Mouse (Mus musculus) adrenal gland, adult 8-10 months (tissue): Measurements from ENCODE around the gene Dcaf5. TPM values are rescaled to one million over a fixed set of nuclear protein-coding genes. Genes with fewer than 3 reads are reported as not detected.

Source experiments
- DNase-seq: peaks from one replicate; pipeline ENCODE4 v3.0.0; 2022
- total RNA-seq, 4 experiments: library from RNA; stranded (reverse); gene quantifications; 2 replicates each; pipeline ENCODE4 v1.2.4; 2022

The Dcaf5 gene
- total RNA-seq, 4 experiments from 2014 or later = 37.0 to 46.5 (median 41.6) TPM

DNA sequence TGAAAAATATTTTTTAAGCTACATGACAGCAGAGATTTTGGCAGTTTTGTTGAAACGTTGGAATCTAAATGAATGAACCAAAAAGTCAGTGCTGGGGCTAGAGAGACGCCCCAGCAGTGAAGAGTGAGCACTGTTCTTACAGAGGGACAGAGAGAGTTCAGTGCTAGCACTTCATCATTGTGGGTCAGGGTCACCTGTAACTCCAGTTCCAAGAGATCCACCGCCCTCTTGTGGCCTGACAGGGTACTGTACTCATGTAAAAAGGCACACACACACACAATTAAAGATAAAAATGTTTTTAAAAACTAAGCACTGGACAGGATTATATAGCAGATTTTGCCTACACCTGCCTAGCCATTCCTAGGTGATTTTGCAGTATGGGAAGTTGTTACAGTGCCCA, 29.8 kb downstream of the Dcaf5 start:
- peak; percentile 34 for DNase-seq

DNA sequence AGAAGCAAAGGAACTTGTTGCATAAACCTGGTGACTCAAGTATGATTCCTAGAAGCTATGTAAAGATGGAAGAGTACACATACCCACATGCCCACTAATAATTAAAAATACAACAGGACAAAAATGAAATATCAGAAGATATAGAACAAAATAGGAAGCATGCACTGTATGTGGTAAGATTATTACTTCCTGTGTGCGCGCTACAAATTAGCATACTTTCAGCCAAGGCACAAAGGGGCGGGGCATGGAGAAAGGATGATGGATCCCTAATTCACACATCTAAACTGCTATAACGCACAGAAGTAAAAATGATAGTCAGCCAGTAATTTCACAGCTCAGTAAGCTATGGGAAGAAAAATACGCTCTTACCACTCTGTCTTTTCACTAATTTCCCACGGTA, 32.3 kb downstream of the Dcaf5 start:
- DNase-seq = no peak

DNA sequence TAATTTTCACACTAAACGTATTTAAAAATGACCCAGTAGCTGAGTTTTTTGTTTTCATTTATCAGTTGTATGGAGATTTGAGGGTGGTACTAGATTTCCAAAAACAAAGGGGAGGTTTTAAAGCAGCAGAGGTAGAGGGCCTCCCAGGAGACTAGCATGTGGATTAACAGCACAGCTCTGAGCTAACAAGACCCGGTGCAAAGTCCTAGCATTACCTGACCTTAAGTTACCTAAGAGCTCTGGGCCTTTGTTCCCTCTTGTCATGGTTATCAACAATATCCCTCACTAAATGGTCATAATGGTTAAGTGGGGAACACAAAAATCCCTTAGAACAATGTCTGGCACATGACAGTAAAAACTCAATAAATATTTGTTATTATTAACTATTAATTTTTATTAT, 37.3 kb downstream of the Dcaf5 start:
- DNase-seq = no peak

DNA sequence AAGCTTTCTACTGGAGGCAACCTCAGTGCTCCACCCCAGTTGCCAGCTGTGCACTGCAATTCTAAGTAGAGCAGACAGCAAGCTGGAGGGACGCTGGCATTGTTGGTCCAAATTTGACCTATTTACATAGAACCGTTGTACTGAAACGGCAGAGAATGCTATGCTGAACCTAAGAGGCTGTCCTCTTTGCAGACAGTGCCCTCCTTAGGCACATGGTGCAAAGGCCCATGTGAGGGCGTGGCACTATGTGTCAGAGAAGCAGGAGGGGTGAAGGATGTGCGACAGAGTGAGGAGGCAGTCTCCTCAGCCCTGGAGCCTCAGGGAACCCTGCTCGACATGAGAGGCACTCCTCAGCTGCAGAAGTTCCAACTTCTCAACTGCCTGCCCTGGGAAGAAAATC, 40.0 kb downstream of the Dcaf5 start:
- DNase-seq = no peak

DNA sequence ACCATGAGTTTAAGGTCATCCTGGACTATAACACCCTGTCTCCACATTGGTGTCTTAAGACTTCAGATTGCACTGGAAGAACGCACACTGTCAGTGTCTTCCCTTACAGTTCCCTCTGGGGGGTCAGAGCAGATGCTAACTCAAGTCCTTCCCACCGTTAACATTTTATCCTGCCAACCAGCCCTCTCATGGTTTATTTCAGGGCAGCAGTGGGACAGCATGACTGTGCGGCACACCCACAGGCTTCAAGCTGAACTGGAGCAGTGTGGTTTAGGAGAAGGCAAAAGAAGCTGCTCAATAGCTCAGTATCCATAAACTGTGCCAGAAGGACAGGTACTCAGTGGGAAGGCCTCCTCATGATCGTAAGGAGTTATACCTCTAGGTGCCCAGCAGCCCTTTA, 41.1 kb downstream of the Dcaf5 start:
- DNase-seq = no peak

DNA sequence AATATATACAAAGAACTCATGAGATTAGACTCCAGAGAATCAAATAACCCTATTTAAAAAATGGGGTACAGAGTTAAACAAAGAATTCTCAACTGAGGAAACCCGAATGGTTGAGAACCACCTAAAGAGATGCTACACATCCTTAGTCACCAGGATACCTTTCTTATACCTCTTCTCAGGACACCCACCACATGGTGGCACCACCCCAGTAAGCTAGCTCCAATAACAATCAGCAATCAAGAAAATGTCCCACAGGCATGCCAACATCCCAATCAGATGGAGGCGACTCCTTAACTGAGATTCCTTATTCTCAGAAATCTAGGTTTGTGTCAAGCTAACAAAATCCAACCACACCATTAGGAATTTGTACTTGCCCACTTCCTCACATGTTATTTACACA, 42.4 kb downstream of the Dcaf5 start:
- no peak for DNase-seq

DNA sequence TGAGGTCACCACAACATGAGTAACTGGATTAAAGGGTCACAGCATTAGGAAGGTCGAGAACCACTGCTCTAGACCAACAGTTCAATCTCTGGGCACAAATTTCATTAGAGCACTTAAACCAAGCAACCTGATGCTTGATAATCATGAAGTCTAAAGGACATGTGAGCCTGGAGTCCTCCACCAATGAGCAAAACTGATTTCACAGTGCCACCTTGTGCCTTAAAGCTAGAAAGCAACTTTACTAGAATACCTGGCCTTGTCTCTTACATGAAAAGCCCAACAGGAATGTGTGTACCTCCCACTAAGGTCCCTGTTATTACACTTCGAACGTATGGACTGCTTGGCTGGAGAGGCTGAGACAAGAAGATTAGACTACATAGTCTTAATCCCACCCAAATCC, 47.0 kb downstream of the Dcaf5 start:
- DNase-seq = no peak

DNA sequence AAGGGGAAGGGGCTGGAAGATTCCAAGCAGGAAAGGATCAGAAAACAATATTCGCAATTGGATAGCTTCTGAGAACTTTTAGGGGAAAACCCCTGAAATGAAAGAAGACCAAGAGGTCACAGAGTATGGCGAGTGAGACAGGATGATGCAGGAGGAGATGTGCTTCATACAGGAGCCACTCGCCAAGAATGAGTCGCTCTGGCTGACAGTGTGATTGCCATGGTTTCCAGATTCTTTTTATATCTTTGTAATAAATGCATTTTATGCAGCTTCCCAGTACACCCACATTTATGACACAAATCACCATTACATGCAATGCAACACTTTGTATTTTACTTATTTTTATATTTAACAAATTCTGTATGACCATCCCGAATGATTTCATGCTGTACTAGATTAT, 49.1 kb downstream of the Dcaf5 start:
- DNase-seq = no peak

DNA sequence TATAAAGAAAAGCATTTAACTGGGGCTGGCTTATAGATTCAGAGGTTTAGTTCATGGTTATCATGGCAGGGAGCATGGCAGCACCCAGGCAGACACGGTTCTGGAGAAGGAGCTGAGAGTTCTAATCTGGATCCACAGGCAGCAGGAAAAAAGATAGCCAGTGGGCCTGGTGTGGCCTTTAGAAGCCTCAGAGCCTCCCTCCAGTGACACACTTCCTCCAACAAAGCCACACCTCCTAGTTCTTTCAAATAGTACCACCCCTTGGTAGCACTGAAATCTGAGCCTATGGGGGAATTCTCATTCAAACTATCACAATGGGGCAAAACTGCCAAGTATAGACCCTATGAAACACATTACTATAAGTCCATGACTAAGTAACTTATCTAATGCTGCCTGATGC, 51.0 kb downstream of the Dcaf5 start:
- no peak for DNase-seq

DNA sequence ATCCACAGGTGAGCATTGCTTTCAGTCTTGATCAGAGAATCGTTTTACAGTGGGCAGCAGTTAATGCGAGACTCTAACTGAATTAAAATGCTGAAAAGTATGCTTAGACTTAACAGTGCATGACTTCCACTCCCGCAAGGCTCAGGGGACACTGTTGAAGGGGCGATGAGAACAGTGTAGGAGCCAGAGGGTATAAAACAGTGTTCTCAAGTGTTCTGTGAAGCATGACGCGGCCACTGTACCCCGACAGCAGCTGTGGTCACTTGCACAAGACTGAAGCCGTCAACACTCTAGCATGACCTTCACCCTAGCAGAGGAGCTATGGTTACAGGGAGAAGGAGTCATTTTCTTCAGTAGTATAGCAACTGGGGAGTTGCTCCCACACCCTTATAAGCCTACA, 52.9 kb downstream of the Dcaf5 start:
- DNase-seq = peak; percentile 26

DNA sequence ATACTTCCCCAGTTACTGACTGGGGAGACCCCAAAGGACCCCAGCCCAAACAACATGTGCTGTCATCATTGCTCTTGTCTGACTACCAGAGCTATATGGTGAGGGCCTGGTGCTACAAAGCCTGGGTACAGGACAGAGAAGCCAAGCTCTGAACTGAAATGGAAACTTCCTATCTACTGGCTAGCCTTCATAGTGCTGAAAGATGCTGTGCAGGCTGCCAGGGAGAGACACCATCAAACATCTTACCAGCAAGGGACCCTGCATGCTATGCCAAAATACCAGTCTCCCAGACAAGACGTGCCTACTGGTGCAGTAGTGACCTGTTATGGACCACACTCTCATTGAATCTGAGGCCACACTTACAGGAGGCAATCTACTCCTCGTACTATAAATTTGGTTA, 53.6 kb downstream of the Dcaf5 start:
- DNase-seq = no peak

DNA sequence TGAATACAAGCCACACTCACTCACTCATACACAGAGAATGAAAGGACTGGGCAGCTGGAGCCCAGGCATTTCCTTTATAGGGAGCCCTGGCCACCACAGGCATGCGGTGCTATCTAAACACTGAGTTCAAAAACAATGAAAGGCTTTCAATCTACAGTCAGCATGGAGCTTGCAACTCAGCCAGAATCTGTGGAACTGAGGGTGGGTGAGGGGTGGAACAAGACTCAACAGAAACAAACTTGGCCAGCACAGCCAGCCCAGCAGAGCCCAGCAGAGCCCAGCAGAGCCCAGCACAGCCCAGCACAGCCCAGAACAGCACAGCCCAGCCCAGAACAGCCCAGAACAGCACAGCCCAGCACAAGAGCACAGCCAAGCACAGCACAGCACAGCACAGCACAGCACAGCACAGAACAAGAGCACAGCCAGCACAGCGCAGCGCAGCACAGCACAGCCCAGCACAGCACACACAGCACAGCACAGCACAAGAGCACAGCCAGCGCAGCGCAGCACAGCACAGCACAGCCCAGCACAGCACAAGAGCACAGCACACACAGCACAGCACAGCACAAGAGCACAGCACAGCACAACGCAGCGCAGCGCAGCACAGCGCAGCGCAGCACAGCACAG, 56.5 kb downstream of the Dcaf5 start:
- no peak for DNase-seq

DNA sequence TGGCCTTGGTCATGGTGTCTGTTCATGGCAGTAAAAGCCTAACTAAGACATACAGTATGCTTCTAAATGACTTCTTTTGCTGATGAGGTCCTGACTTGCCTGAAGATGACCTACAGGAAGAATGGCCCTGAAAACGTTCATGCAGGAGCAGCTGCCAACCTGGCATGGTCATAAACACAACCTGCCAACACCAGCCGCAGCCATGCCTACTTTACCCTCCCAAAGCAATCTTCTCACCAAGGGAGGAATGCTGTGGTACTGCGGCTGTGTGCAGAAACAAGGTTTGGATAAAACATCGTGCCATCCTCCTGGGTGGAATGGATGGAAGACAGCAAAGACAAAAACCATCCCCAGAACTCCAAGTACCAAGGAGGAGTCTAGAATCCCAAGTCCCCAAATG, 57.0 kb downstream of the Dcaf5 start:
- DNase-seq = no peak

DNA sequence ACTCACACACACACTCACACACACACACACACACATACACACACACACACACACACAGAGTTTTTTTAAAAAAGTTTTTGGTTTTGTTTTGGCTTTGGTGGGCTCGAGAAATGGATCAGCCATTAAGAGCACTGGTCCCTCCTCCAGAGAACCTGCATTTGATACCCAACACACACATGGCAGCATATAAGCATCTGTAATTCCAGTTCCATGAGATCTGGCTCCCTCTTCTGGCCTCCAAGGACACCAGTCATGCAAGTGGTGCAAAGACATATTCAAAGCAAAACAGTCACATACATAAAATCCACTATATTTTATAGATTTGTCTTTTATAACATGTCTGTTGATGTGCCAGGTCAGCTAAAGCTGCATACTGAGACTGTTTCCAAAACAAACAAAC, 58.8 kb downstream of the Dcaf5 start:
- DNase-seq = no peak

DNA sequence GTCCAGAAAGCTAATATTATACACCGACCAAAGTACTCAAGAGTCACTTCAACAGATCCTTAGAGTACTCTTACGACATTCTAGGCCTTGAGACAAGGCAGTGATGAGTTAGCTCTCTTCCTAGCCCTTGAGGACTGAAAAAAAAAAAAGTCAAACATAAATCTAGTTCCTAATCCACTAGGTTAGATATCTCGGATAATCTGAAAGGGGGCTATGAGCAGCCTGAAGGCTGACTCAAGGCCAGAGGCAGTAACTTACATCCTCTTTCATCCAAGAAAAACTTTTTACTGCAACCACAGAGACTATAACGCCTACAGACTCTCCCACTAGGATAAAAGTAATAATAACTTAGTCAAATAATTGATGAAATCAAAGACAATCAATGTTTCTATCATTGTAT, 60.7 kb downstream of the Dcaf5 start:
- no peak for DNase-seq

DNA sequence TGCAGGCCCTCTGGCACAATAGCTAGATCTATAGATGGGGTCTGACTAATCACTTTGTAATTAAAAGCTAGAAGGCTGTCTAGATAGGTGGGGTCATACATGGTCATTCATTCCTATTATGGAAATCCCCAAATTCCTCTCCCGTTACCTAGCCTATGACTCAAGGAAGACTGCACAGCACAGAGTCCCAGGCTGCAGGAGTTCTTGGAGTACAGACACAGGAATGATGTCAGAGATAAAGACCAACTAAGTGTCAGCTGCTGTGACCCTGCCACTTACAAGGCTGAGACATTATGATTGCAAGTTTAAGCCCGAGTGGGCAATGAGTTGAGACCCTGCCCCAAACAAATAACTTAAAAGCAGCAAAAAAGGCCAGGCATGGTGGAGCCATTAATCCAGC, 61.7 kb downstream of the Dcaf5 start:
- DNase-seq = no peak

DNA sequence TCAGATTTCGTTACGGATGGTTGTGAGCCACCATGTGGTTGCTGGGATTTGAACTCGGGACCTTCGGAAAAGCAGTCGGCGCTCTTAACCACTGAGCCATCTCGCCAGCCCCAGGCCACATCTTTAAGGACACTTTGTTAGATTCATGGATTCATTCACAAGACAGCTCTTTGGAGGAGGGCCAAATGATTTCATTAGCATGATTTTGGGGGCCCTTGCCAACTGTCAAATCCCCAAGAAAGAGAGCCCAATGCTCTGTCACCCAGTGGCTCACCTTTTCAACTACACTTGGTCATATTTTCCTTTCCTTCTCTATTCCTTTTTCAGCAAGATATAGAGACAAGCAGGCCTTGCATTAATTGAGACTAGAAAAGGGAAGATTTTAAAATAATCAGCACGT, 63.5 kb downstream of the Dcaf5 start:
- no peak for DNase-seq

DNA sequence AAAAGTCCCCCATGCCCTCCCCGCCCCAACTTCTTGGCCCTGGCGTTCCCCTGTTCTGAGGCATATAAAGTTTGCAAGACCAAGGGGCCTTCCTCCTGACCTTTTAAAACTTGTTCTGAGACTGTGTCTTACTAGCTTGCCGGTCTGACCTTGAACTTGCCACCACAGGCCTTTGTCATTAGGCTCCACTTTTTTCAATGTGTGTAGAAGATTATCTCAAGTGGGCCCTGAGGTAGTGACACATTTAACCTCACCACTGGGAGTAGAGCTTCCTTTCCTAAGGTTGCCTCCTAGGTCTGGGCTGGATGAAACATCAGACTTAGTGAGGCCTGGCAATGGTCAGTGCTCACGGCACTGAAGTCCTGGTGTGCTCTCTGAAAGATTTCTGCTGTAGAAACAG, 69.2 kb downstream of the Dcaf5 start:
- no peak for DNase-seq

DNA sequence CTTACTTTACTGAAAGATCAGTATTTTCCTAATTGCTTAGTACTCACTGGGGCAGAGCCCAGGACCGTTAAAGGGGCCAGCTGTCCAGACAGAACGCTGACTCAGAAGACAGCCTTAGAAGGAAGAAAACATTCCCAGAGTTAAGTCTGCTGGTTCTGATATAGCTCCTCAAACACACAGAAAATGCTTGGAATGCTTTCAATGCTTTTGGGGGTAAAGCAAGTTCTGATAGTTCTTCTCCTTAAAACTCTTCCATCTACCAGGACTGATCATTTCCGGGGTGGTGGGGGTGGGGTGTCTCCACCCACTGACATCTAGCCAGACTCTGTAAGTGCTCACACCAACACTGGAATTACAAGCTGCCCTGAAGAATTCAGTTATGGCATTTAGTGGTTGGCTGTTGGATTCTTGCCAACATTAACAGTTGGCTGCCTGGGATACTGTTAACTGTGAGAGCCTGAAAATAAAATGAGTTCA, 70.4 kb downstream of the Dcaf5 start:
- DNase-seq = no peak

DNA sequence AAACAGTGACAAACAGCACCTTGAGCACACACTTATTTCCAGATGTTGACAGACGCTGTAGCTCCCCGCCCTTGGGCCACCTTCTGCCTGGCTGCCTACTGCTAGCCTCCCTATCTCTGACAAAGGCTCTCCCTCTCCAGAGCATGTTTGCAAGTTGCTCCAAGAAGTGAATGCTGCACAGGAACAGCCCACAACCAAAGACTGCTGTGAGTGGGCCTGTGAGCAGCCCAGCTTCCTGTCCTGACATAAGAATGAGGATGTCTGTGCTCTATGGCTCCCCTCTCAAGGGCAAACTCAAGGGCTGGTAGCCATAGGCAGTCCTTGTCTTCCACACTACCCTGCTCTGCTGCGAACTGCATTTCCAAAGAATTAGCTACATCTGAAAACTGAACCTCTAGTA, 71.1 kb downstream of the Dcaf5 start:
- DNase-seq = no peak

DNA sequence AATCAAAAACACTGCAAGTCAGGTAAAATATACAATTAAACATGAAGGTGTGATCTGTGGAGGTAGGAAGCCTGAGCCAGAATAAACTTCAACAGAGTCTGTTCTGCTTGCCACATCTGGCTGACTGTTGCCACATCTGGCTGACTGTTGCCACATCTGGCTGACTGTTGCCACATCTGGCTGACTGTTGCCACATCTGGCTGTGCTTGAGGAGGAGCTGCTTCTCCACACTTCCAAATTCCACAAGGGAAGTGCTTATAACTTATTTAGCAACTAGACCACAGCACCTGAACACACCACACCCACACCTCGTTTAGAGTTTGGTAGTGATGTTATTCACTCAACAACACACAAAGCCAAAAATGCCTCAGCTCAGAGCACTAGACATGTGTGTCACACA, 74.7 kb downstream of the Dcaf5 start:
- DNase-seq = no peak

DNA sequence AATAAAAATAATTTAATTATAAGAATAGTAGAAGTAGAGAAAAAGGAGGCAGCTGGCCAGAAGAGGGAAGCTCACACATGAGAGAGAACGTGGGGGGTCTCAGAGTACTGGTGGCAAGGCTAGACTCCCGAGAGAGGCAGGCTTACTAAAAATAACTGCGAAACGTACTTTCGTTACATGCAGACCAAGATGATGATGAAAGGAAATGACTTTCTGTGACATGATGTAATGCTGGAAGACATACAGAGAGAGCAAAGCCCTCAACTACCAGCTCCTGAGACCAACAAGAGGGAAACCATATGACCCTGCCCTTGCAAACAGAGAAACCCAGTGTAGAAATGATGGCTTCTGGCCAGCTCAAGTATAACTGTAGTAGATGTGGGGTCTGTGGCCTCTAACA, 76.1 kb downstream of the Dcaf5 start:
- DNase-seq = no peak

DNA sequence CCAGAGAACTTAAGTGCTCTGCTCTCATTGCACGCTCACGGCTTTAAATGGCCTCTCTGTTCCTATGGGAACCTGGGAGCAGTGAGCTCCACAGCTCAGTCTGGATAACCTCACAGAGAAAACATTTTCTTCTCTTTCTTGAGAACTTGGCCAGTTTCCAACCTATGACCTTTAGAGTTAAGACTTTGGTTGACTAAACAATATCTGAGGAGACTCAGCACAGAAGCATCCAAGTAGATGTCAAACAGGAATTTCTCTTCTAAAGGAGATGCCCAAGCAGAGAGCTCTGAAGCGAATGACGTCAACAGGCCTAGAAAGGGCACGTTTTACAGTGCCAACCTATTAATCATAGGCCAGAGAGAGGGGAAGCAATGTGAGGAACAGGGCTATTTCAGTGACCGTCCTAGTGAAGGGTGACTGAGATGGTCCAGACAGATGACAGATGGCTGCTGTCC, 91.6 kb downstream of the Dcaf5 start:
- peak; percentile 45 for DNase-seq

DNA sequence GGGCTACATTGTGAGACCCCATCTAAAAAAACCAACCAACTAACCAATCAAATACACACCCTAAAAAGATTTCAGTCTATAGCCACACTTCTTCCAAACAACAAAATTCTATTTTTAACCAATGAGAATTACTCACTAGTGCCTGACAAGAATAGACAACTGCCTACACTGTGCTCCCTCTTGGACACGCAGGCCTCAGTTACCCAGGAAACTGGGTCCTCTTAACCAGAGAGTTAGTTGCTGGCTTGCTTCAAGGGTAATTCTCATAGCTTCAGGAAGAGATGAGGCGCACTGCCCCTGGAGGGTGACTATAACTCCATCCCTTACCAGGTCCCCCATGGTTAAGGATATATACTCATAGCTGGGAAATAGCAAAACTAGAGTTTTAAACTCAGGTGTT, 95.5 kb downstream of the Dcaf5 start:
- DNase-seq = no peak

DNA sequence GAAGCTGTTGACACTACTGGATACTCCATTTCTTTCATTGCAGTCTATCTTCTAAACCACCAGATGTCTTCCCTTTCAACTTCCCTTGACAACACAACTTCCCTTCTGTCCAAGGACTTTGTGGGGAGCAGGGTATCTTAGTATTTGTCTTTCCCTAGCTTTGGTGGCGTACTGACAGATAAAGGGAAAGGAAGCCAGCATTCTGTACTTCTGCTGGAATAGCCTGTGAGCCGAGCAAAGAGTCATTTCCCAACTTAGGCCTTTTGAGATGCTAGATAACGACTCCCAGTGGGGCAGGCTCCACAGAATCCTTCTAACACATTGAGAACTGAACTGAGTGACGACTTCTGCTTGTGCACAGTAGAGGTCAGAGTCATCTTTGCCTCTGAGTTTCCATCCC, 102.2 kb downstream of the Dcaf5 start:
- DNase-seq = no peak
